Mouse (Mus musculus): ENCODE measurements around the gene Stxbp6. TPM values are rescaled to one million over a fixed set of nuclear protein-coding genes. Genes with fewer than 3 reads are reported as not detected.

The Stxbp6 gene
- total and polyA plus RNA-seq, 3 experiments: not detected

DNA sequence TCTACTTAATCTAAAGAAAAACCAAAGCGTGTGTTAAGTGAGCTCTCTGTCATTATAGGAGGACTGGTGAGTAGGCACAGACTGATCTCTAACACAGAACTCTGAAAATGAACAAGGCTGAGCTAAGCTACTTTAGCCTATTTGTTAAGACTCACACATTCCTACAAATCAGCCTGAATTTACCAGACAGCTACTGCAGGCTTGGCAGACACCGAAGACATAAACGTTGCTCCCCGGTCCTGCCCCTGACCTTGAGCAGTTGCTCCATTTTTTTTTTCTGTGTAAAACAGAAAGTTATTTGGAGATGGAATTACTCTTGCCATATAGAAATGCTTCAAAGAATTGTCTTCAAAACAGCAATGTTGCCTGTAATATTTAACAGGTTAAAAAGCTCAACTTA lies 37.4 kb downstream of the Stxbp6 start:
- no peak for DNase-seq (ENCODE audit: extremely low read depth)
- Histone ChIP-seq H3K4me3 (replicated peaks in 1 of 3; ENCODE audit: low read depth in 2 of 3, low read length in 2 of 3, poor library complexity in 1 of 3) (no peak overlapping the region), H3K79me2 (replicated peaks; ENCODE audit: control insufficient read depth, extremely low read depth, insufficient read depth, poor library complexity, severe bottlenecking) (no peaks in the 10 kb centered on the region), H3K4me1 (ENCODE audit: control insufficient read depth in 1 of 2, insufficient read depth in 2 of 2) (no peaks in the 10 kb centered on the region), H3K4me2 (ENCODE audit: insufficient read depth, low read depth, poor library complexity, severe bottlenecking) (no peak overlapping the region), H3K9me3 (replicated peaks; ENCODE audit: low read length) (peaks cover 57% of the 10 kb centered on the region), H3K36me3 (replicated peaks in 1 of 2; ENCODE audit: control insufficient read depth in 1 of 2, insufficient read depth in 1 of 2, low read length in 1 of 2) (no peaks in the 10 kb centered on the region), H3K27me3 (replicated peaks) (no peaks in the 10 kb centered on the region), H3K9ac (ENCODE audit: insufficient read depth, low read depth) (no peak overlapping the region), H3K27ac (ENCODE audit: insufficient read depth, low read depth) (no peak overlapping the region)
- TF ChIP-seq BHLHE40 (IDR thresholded peaks at IDR 0.05; ENCODE audit: low read depth, low read length) (no peak), ZKSCAN1 (IDR thresholded peaks at IDR 0.05; ENCODE audit: borderline replicate concordance, low read depth, low read length) (no peak), ELF1 (IDR thresholded peaks at IDR 0.05; ENCODE audit: low read depth, low read length) (no peak), IRF4 (IDR thresholded peaks at IDR 0.05; ENCODE audit: low read depth, low read length) (no peak), ZNF384 (IDR thresholded peaks at IDR 0.05; ENCODE audit: low read depth, low read length) (no peak), USF2 (conservative IDR thresholded peaks at IDR 0.05; ENCODE audit: low read depth, low read length) (no peak), MAZ (IDR thresholded peaks at IDR 0.05; ENCODE audit: low read depth, low read length) (no peak), ZMIZ1 (IDR thresholded peaks at IDR 0.05; ENCODE audit: low read depth, low read length) (no peak), EP300 (IDR thresholded peaks at IDR 0.05; ENCODE audit: low read length) (no peak), POLR2AphosphoS2 (IDR thresholded peaks at IDR 0.05; ENCODE audit: low read depth, low read length) (no peak), CHD1 (IDR thresholded peaks at IDR 0.05; ENCODE audit: low read depth, low read length) (no peak), MXI1 (IDR thresholded peaks at IDR 0.05; ENCODE audit: low read depth, low read length) (no peak), JUN (IDR thresholded peaks at IDR 0.05; ENCODE audit: insufficient read depth, low read depth, low read length) (no peak), E2F4 (IDR thresholded peaks at IDR 0.05; ENCODE audit: insufficient replicate concordance, low read depth, low read length) (no peak), JUND (conservative IDR thresholded peaks at IDR 0.05; ENCODE audit: low read depth, low read length) (no peak), NRF1 (IDR thresholded peaks at IDR 0.05; ENCODE audit: low read depth, low read length) (no peak), TCF12 (IDR thresholded peaks at IDR 0.05; ENCODE audit: low read depth, low read length) (no peak), MYC (IDR thresholded peaks at IDR 0.05; ENCODE audit: low read depth, low read length) (no peak), SIN3A (IDR thresholded peaks at IDR 0.05; ENCODE audit: low read length) (no peak)
- in situ Hi-C loops (cut with MboI; ENCODE audit: low pct_ligation_motif_present, low pct_unique_long_range_greater_than_20kb, low sequenced_read_pairs) (no loop called here), dilution Hi-C loops (cut with MboI; ENCODE audit: extremely low pct_ligation_motif_present, extremely low pct_unique_long_range_greater_than_20kb, low sequenced_read_pairs) (no loop called here)

- H3K9me3 ChIP-seq (replicated peaks; ENCODE audit: low read length): peaks cover 58% of the 10 kb centered on the region
- H3K4me3 ChIP-seq (replicated peaks in 1 of 3; ENCODE audit: low read depth in 2 of 3, low read length in 2 of 3, poor library complexity in 1 of 3): no peak overlapping the region
- dilution Hi-C loops (cut with MboI; ENCODE audit: extremely low pct_ligation_motif_present, extremely low pct_unique_long_range_greater_than_20kb, low sequenced_read_pairs): no loop called here
- no peak overlapping the region for H3K27ac ChIP-seq (ENCODE audit: insufficient read depth, low read depth)
- no peaks in the 10 kb centered on the region for H3K36me3 ChIP-seq (replicated peaks in 1 of 2; ENCODE audit: control insufficient read depth in 1 of 2, insufficient read depth in 1 of 2, low read length in 1 of 2)
- TF ChIP-seq MYC (IDR thresholded peaks at IDR 0.05; ENCODE audit: low read depth, low read length) (no peak), PAX5 (IDR thresholded peaks at IDR 0.05; ENCODE audit: low read length) (no peak), GABPA (IDR thresholded peaks at IDR 0.05; ENCODE audit: insufficient replicate concordance, low read depth, low read length) (no peak)
- no peak overlapping the region for H3K9ac ChIP-seq (ENCODE audit: insufficient read depth, low read depth)
- DNase-seq (ENCODE audit: extremely low read depth): no peak
- in situ Hi-C loops (cut with MboI; ENCODE audit: low pct_ligation_motif_present, low pct_unique_long_range_greater_than_20kb, low sequenced_read_pairs): no loop called here
- no peaks in the 10 kb centered on the region for H3K79me2 ChIP-seq (replicated peaks; ENCODE audit: control insufficient read depth, extremely low read depth, insufficient read depth, poor library complexity, severe bottlenecking)
- no peaks in the 10 kb centered on the region for H3K27me3 ChIP-seq (replicated peaks)
- H3K4me1 ChIP-seq (ENCODE audit: control insufficient read depth in 1 of 2, insufficient read depth in 2 of 2): no peaks in the 10 kb centered on the region
- no peak overlapping the region for H3K4me2 ChIP-seq (ENCODE audit: insufficient read depth, low read depth, poor library complexity, severe bottlenecking)
These were observed 43.8 kb downstream of the Stxbp6 start for GRCm38 (mm10) chr12:45030681-45031080.

Data from CH12.LX (cell line).